Mouse (Mus musculus): ENCODE data around the gene Rptor.

GRCm38 (mm10) chr11:119694146-119694860, 91.6 kb downstream of the Rptor start:
- TF ChIP-seq CTCF (IDR thresholded peaks at IDR 0.05; ENCODE audit: low read depth) (no peak), EP300 (IDR thresholded peaks at IDR 0.05; ENCODE audit: low read depth) (no peak)
